Mouse (Mus musculus) testis, adult 2 months (tissue): ENCODE data around the gene Ezh1.

Source experiments
- CTCF ChIP-seq: fragments of 200-500 bp; IDR thresholded peaks from 2 replicates; pipeline ENCODE4 v1.5.1; 2012; ENCODE audit warnings: low read depth, mild to moderate bottlenecking, inconsistent platforms, low read length, moderate library complexity; ENCODE audit not compliant: control insufficient read depth, insufficient read depth, insufficient replicate concordance
- POLR2A ChIP-seq: fragments of 200-500 bp; IDR thresholded peaks from 2 replicates; pipeline ENCODE4 v1.6.1; 2012; ENCODE audit warnings: low read depth, mild to moderate bottlenecking, inconsistent platforms, low read length, moderate library complexity; ENCODE audit not compliant: control insufficient read depth

GRCm38 (mm10) chr11:101143338-101144225, 82.7 kb downstream of the Ezh1 start:
- TF ChIP-seq CTCF (no peak), POLR2A (peak; percentile 35; the same call in 1 of the 2 replicates)
